Mouse (Mus musculus): ENCODE data around the gene Rpusd2. TPM values are rescaled to one million over a fixed set of nuclear protein-coding genes. Genes with fewer than 3 reads are reported as not detected.

Gene Rpusd2
- total and polyA plus RNA-seq, 3 experiments, result 15.5 to 18.6 TPM; not detected in 1

DNA sequence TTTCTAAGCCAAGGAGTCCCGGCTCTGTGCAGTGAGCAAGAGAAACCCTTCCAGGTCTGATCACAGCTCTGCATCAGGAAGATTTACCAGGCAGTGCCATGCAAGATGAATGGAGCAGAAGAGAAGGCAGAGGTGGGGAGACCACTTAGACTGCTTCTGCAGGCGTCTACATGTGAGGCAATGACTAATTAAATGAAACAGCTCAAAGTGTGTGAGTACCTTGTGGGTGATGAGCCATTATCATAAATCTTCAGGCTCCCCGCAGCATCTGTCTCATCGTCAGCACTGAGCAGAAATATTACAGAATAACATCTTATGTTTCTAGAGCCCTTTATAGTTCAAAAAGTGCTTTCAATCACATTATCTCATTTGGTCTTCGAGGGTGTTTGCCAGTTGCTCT lies 39.1 kb upstream of the Rpusd2 start:
- Histone ChIP-seq H3K27me3 (ENCODE audit: control insufficient read depth in 1 of 2, insufficient read depth in 2 of 2, low read length in 2 of 2) (peaks cover 4 to 5% of the 10 kb centered on the region in 2 experiments), H3K27ac (ENCODE audit: control insufficient read depth, low read depth, low read length) (no peak overlapping the region), H3K4me3 (ENCODE audit: control insufficient read depth in 1 of 2, insufficient read depth in 1 of 2, low read depth in 2 of 2, low read length in 2 of 2) (no peak overlapping the region), H3K4me1 (ENCODE audit: control insufficient read depth in 1 of 2, insufficient read depth in 2 of 2, low read length in 2 of 2) (peaks cover 0 to 12% of the 10 kb centered on the region in 2 experiments; a peak in 3 of 4 replicates), H3K9me3 (replicated peaks; ENCODE audit: insufficient read depth, low read length) (no peaks in the 10 kb centered on the region), H3K36me3 (ENCODE audit: control insufficient read depth in 1 of 2, insufficient read depth in 2 of 2, low read length in 2 of 2) (peaks cover 0 to 4% of the 10 kb centered on the region in 2 experiments; a peak in 2 of 4 replicates), H3K9ac (ENCODE audit: control insufficient read depth, low read depth, low read length, poor library complexity, severe bottlenecking) (no peak overlapping the region), H3K79me2 (ENCODE audit: control insufficient read depth, insufficient read depth, low read length, poor library complexity) (no peaks in the 10 kb centered on the region)
- TF ChIP-seq CTCF (IDR thresholded peaks at IDR 0.05 in 2 of 3, conservative IDR thresholded peaks at IDR 0.05 in 1 of 3; ENCODE audit: control insufficient read depth in 1 of 3, insufficient read depth in 1 of 3, low read depth in 2 of 3, low read length in 3 of 3, poor library complexity in 1 of 3, severe bottlenecking in 1 of 3) (no peak), CHD1 (IDR thresholded peaks at IDR 0.05; ENCODE audit: low read depth, low read length) (no peak)
- DNase-seq (ENCODE audit: low read depth, low spot score), result no peak

- no peaks in the 10 kb centered on the region for H3K79me2 ChIP-seq (ENCODE audit: control insufficient read depth, insufficient read depth, low read length, poor library complexity)
- H3K27ac ChIP-seq (ENCODE audit: control insufficient read depth, low read depth, low read length), result no peak overlapping the region
- H3K9ac ChIP-seq (ENCODE audit: control insufficient read depth, low read depth, low read length, poor library complexity, severe bottlenecking), result no peak overlapping the region
- DNase-seq (ENCODE audit: low read depth, low spot score), result no peak
- H3K9me3 ChIP-seq (replicated peaks; ENCODE audit: insufficient read depth, low read length), result no peaks in the 10 kb centered on the region
- H3K4me1 ChIP-seq (ENCODE audit: control insufficient read depth in 1 of 2, insufficient read depth in 2 of 2, low read length in 2 of 2), result peaks cover 0 to 14% of the 10 kb centered on the region in 2 experiments; a peak in 3 of 4 replicates
- TF ChIP-seq JUND (IDR thresholded peaks at IDR 0.05; ENCODE audit: low read depth, low read length), result no peak
- no peak for TF ChIP-seq USF1 (IDR thresholded peaks at IDR 0.05; ENCODE audit: low read depth, low read length)
- no peak for TF ChIP-seq ZC3H11A (IDR thresholded peaks at IDR 0.05; ENCODE audit: low read depth, low read length)
- TF ChIP-seq USF2 (IDR thresholded peaks at IDR 0.05; ENCODE audit: borderline replicate concordance in 1 of 2, insufficient read depth in 1 of 2, low read depth in 1 of 2, low read length in 2 of 2), result no peak
- no peak for TF ChIP-seq MYB (IDR thresholded peaks at IDR 0.05; ENCODE audit: low read depth, low read length)
- no peak for TF ChIP-seq E2F4 (IDR thresholded peaks at IDR 0.05; ENCODE audit: borderline replicate concordance, low read depth, low read length)
- no peak overlapping the region for H3K4me3 ChIP-seq (ENCODE audit: control insufficient read depth in 1 of 2, insufficient read depth in 1 of 2, low read depth in 2 of 2, low read length in 2 of 2)
- H3K27me3 ChIP-seq (ENCODE audit: control insufficient read depth in 1 of 2, insufficient read depth in 2 of 2, low read length in 2 of 2), result peaks cover 3 to 5% of the 10 kb centered on the region in 2 experiments
- H3K36me3 ChIP-seq (ENCODE audit: control insufficient read depth in 1 of 2, insufficient read depth in 2 of 2, low read length in 2 of 2), result peaks cover 0 to 4% of the 10 kb centered on the region in 2 experiments; a peak in 2 of 4 replicates
Measured at GRCm38 (mm10) chr2:118995919-118996797, 38.4 kb upstream of the Rpusd2 start.

- TF ChIP-seq E2F4 (IDR thresholded peaks at IDR 0.05; ENCODE audit: borderline replicate concordance, low read depth, low read length), result no peak
- no peak for TF ChIP-seq RCOR1 (IDR thresholded peaks at IDR 0.05; ENCODE audit: low read depth, low read length)
- TF ChIP-seq USF2 (IDR thresholded peaks at IDR 0.05; ENCODE audit: borderline replicate concordance in 1 of 2, insufficient read depth in 1 of 2, low read depth in 1 of 2, low read length in 2 of 2), result no peak
- no peak for TF ChIP-seq NRF1 (IDR thresholded peaks at IDR 0.05; ENCODE audit: insufficient read depth, low read depth, low read length, poor library complexity, severe bottlenecking)
- TF ChIP-seq TCF12 (IDR thresholded peaks at IDR 0.05; ENCODE audit: low read depth, low read length), result no peak
- TF ChIP-seq ZKSCAN1 (IDR thresholded peaks at IDR 0.05; ENCODE audit: low read depth, low read length), result no peak
- TF ChIP-seq SIN3A (IDR thresholded peaks at IDR 0.05; ENCODE audit: low read length), result no peak
- no peak for TF ChIP-seq MXI1 (IDR thresholded peaks at IDR 0.05; ENCODE audit: low read depth, low read length)
- TF ChIP-seq ELF1 (IDR thresholded peaks at IDR 0.05; ENCODE audit: low read depth, low read length), result no peak
- TF ChIP-seq ZNF384 (IDR thresholded peaks at IDR 0.05; ENCODE audit: low read depth, low read length), result no peak
- TF ChIP-seq UBTF (IDR thresholded peaks at IDR 0.05; ENCODE audit: borderline replicate concordance, insufficient read depth, low read depth, low read length), result no peak
- no peak for TF ChIP-seq MYC (IDR thresholded peaks at IDR 0.05; ENCODE audit: low read depth, low read length)
- no peak for TF ChIP-seq MAZ (IDR thresholded peaks at IDR 0.05; ENCODE audit: low read depth, low read length)
- no peak for TF ChIP-seq ZC3H11A (IDR thresholded peaks at IDR 0.05; ENCODE audit: low read depth, low read length)
- no peak for TF ChIP-seq POLR2AphosphoS2 (IDR thresholded peaks at IDR 0.05; ENCODE audit: low read length)
- no peak for TF ChIP-seq CHD1 (IDR thresholded peaks at IDR 0.05; ENCODE audit: low read depth, low read length)
- TF ChIP-seq ZMIZ1 (IDR thresholded peaks at IDR 0.05; ENCODE audit: low read depth, low read length), result no peak
- no peak for TF ChIP-seq POLR2AphosphoS5 (IDR thresholded peaks at IDR 0.05; ENCODE audit: borderline replicate concordance, low read depth, low read length)
- DNase-seq (ENCODE audit: low read depth, low spot score), result no peak
Measured at GRCm38 (mm10) chr2:118996798-118997105, 37.8 kb upstream of the Rpusd2 start.

More at GRCm38 (mm10) chr2:118996798-118997105, 37.8 kb upstream of the Rpusd2 start:
- Histone ChIP-seq H3K27ac (ENCODE audit: control insufficient read depth, low read depth, low read length) (no peak overlapping the region), H3K9me3 (replicated peaks; ENCODE audit: insufficient read depth, low read length) (no peaks in the 10 kb centered on the region), H3K27me3 (ENCODE audit: control insufficient read depth in 1 of 2, insufficient read depth in 2 of 2, low read length in 2 of 2) (peaks cover 2 to 5% of the 10 kb centered on the region in 2 experiments), H3K4me1 (ENCODE audit: control insufficient read depth in 1 of 2, insufficient read depth in 2 of 2, low read length in 2 of 2) (peaks cover 0 to 14% of the 10 kb centered on the region in 2 experiments), H3K79me2 (ENCODE audit: control insufficient read depth, insufficient read depth, low read length, poor library complexity) (no peaks in the 10 kb centered on the region), H3K4me3 (ENCODE audit: control insufficient read depth in 1 of 2, insufficient read depth in 1 of 2, low read depth in 2 of 2, low read length in 2 of 2) (no peak overlapping the region), H3K9ac (ENCODE audit: control insufficient read depth, low read depth, low read length, poor library complexity, severe bottlenecking) (no peak overlapping the region), H3K36me3 (ENCODE audit: control insufficient read depth in 1 of 2, insufficient read depth in 2 of 2, low read length in 2 of 2) (peaks cover 0 to 4% of the 10 kb centered on the region in 2 experiments; a peak in 2 of 4 replicates)

All from MEL (cell line).